Comparison of ENCODE assay signal across 8 mouse cellular contexts in genomic region chr8:94330733-94331132, GRCm38 (mm10). TPM values are rescaled to one million over a fixed set of nuclear protein-coding genes. Genes with fewer than 3 reads are reported as not detected.
A peak's percentile ranks its signal among the peaks of the same experiment; 100 is the strongest.
DNase-seq lines count a peak whose midpoint lies in the region; ATAC-seq lines count a peak whose summit lies in the region.
"Had no signal": no experiment of that assay in that cellular context is flagged by ENCODE, and none has a peak within 500 bp of the region (broad histone marks: within the 10 kb centered on the region; RNA-seq: fewer than 3 reads in every experiment).

No protein-coding gene starts in this region.

- no peak overlapping the region for H3K4me2 ChIP-seq in forebrain, embryonic 16.5 days (ENCODE audit: low read length)
- H3K4me2 ChIP-seq: heart, embryonic 13.5 days had no signal

- H3K27ac ChIP-seq in forebrain, embryonic 16.5 days (ENCODE audit: low read length): no peak overlapping the region
- H3K27ac ChIP-seq: heart, embryonic 13.5 days had no signal

- H3K36me3 ChIP-seq in forebrain, embryonic 16.5 days (ENCODE audit: control insufficient read depth, insufficient read depth): no peaks in the 10 kb centered on the region
- H3K36me3 ChIP-seq: heart, embryonic 13.5 days had no signal

- H3K27me3 ChIP-seq in forebrain, embryonic 16.5 days (replicated peaks; ENCODE audit: control insufficient read depth, insufficient read depth, low read length): no peaks in the 10 kb centered on the region

- peak; percentile 73 for ATAC-seq in forebrain, embryonic 16.5 days
- ATAC-seq in megakaryocyte, adult 5-6 weeks (ENCODE audit: poor library complexity, severe bottlenecking): peak; percentile 55

- no peaks in the 10 kb centered on the region for H3K4me1 ChIP-seq in forebrain, embryonic 16.5 days (replicated peaks; ENCODE audit: control insufficient read depth, insufficient read depth, low read length)

- DNase-seq in 3T3-L1 (ENCODE audit: low read depth, low spot score): peak; percentile 87
- peak; percentile 76 for DNase-seq in CD4-positive helper T cell, adult 2 months (ENCODE audit: low read depth, low spot score)
- DNase-seq in cerebellum, adult 18-20 months: peak; percentile 32 to 54
- DNase-seq in kidney, postnatal 4 days: peak; percentile 43 to 58
- DNase-seq in spleen, postnatal 36 days (ENCODE audit: low spot score in 2 of 2): peak; percentile 44 to 55

- H3K9ac ChIP-seq in forebrain, embryonic 16.5 days (replicated peaks; ENCODE audit: low read depth, low read length): no peak overlapping the region
- H3K9ac ChIP-seq: heart, embryonic 13.5 days had no signal

- WGBS in forebrain, embryonic 16.5 days: 35% methylated on average over 4 of the region's 4 CpGs

- no peaks in the 10 kb centered on the region for H3K9me3 ChIP-seq in forebrain, embryonic 16.5 days (ENCODE audit: control insufficient read depth, low read length)
- H3K9me3 ChIP-seq: heart, embryonic 13.5 days had no signal

- H3K4me3 ChIP-seq in forebrain, embryonic 16.5 days (replicated peaks; ENCODE audit: low read length): no peak overlapping the region
- H3K4me3 ChIP-seq: heart, embryonic 13.5 days had no signal

RNA-seq across cellular contexts. Expression of gene Slc12a3, which starts 1.7 kb away (rescaled TPM):
- polyA plus RNA-seq in forebrain, embryonic 16.5 days (2015; fragmentation: Nextera tagmentation; extraction: Ambion mirVana): 0.10 TPM in 1 of 2 replicates, not detected in the other
- total RNA-seq in megakaryocyte, adult 5-6 weeks (2015): 0.25 and 0.34 TPM in 2 replicates
- total RNA-seq in megakaryocyte, adult 5-6 weeks (2017): 0.16 TPM in 1 of 2 replicates, not detected in the other
- polyA plus RNA-seq: heart, embryonic 13.5 days had no signal

RNA-seq across cellular contexts. Expression of gene Herpud1, which starts 55.5 kb away (rescaled TPM):
- 68.0 and 78.0 TPM in 2 replicates for polyA plus RNA-seq in forebrain, embryonic 16.5 days (2015; fragmentation: Nextera tagmentation; extraction: Ambion mirVana)
- total RNA-seq in megakaryocyte, adult 5-6 weeks (2015): 71.9 and 76.0 TPM in 2 replicates
- 79.4 and 80.9 TPM in 2 replicates for total RNA-seq in megakaryocyte, adult 5-6 weeks (2017)
